Mouse (Mus musculus): ENCODE measurements around the gene Ggt5. TPM values are rescaled to one million over a fixed set of nuclear protein-coding genes. Genes with fewer than 3 reads are reported as not detected.
A peak's percentile ranks its signal among the peaks of the same experiment; 100 is the strongest.

Gene Ggt5
- polyA plus RNA-seq, 1 experiment from 2014 or later: 0.91 TPM

DNA sequence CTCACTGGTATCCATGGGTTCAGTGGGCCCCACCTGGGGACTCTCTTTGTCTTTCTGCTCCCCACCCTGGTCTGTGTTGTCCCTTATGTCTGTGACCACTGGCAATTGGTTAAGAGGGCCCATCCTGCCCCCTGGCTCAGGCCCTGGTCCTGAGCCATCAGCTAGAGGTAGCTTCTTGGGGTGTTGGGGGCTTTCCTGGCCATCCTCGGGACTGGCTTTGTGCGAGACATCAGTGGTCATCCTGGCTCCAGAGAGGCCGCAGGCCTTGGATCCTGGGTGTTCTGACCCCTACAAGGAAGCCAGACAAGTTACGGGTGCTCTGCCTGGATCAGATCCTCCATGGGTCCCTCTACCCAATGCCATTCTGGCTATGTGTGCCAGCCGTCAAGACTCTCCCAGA is 68.0 kb downstream of the Ggt5 start:
- Histone ChIP-seq H3K27me3 (no peaks in the 10 kb centered on the region), H3K27ac (no peak overlapping the region), H3K4me3 (no peak overlapping the region), H3K9ac (no peak overlapping the region), H3K4me1 (no peaks in the 10 kb centered on the region), H3K36me3 (peaks cover 75% of the 10 kb centered on the region), H3K4me2 (replicated peaks) (no peak overlapping the region), H3K9me3 (no peaks in the 10 kb centered on the region)
- WGBS: 89% methylated on average over 5 of the region's 5 CpGs
- no peak; the same call in 1 of the 2 replicates for ATAC-seq (ENCODE audit: insufficient number of reproducible peaks, insufficient read depth, low FRiP score, low TSS enrichment)

DNA sequence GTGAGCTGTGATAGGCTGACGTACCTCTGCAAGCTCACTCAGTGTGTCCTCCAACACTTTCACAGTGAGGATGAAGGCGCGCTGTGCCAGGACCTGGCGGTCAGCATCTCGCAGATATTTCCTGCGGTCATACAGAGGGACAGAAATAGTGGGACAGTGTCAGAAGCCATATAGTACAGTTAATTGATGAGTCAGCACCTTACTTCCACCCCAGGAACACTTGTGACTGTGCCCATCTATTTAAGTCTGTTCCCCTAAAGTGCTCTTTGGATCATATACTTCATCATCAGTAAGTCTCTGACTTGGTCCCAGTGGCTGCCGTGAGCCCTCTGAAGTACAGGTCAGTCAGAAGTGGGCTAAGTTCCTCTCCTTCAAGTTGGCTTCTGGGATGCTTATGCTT is 68.6 kb downstream of the Ggt5 start:
- H3K4me2 ChIP-seq (replicated peaks): no peak overlapping the region
- H3K27me3 ChIP-seq: no peaks in the 10 kb centered on the region
- H3K4me1 ChIP-seq: no peaks in the 10 kb centered on the region
- no peak for ATAC-seq (ENCODE audit: insufficient number of reproducible peaks, insufficient read depth, low FRiP score, low TSS enrichment)
- WGBS: 95% methylated on average over 7 of the region's 7 CpGs
- H3K27ac ChIP-seq: no peak overlapping the region
- no peak overlapping the region for H3K4me3 ChIP-seq
- H3K36me3 ChIP-seq: peaks cover 73% of the 10 kb centered on the region
- no peak overlapping the region for H3K9ac ChIP-seq
- H3K9me3 ChIP-seq: no peaks in the 10 kb centered on the region

DNA sequence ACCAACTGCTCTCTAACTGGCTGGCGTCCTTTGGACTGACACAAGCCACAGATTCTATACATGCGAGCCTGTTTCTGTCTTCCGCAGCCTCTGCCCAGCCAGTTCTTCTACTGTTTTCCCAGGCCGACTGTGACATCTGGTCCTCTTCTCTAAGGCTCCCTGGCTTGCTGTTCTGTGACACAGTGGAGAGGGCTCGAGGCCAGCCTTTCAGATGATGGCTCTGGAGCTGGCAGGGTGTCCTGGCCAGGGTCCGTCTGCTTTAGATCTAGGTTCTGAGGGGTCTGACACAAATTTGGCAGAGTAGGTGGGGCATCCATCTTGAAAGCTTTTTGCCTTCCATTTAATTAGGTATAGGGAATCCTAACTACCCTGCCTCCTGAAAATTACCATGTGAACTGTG is 72.2 kb downstream of the Ggt5 start:
- peaks cover 3% of the 10 kb centered on the region; the same call in 1 of the 2 replicates for H3K27me3 ChIP-seq
- 0 out of 2 replicates have a peak, but pooled peaks cover 2% of the 10 kb centered on the region for H3K4me1 ChIP-seq
- H3K36me3 ChIP-seq: peaks cover 57% of the 10 kb centered on the region
- H3K9me3 ChIP-seq: no peaks in the 10 kb centered on the region
- ATAC-seq (ENCODE audit: insufficient number of reproducible peaks, insufficient read depth, low FRiP score, low TSS enrichment): no peak
- no peak overlapping the region for H3K27ac ChIP-seq
- H3K4me2 ChIP-seq (replicated peaks): no peak overlapping the region
- WGBS: 83% methylated on average over 6 of the region's 6 CpGs
- H3K4me3 ChIP-seq: no peak overlapping the region
- no peak overlapping the region for H3K9ac ChIP-seq

DNA sequence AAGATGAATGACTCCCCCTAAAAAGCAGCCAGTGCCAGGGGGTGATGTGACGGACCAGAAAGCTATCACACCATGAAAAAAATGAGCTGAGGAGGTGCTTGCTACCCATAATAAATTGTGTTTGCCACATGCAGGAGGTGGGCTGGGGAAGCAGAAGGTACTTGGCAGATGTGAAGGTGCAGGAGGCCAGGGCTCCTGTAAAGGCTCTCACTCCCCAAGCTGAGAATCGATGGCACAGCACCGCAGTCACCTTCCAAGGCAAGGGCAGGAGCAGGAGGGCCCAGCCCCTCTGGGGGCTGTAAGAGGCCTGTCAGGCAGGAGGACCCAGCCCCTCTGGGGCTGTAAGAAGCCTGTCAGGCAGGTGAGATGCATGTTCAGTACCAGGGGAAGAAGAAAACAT is 72.7 kb downstream of the Ggt5 start:
- WGBS: 93% methylated on average over 3 of the region's 3 CpGs
- Histone ChIP-seq H3K9me3 (no peaks in the 10 kb centered on the region), H3K36me3 (peaks cover 52% of the 10 kb centered on the region), H3K9ac (no peak overlapping the region), H3K27ac (no peak overlapping the region), H3K4me3 (no peak overlapping the region), H3K4me1 (peaks cover 7% of the 10 kb centered on the region; the same call in 1 of the 2 replicates), H3K27me3 (peaks cover 5% of the 10 kb centered on the region; the same call in 1 of the 2 replicates), H3K4me2 (replicated peaks) (no peak overlapping the region)
- ATAC-seq (ENCODE audit: insufficient number of reproducible peaks, insufficient read depth, low FRiP score, low TSS enrichment): no peak

- Histone ChIP-seq H3K4me3 (no peak overlapping the region), H3K9ac (no peak overlapping the region), H3K9me3 (no peaks in the 10 kb centered on the region), H3K27me3 (peaks cover 5% of the 10 kb centered on the region; the same call in 1 of the 2 replicates), H3K27ac (no peak overlapping the region), H3K36me3 (peaks cover 46% of the 10 kb centered on the region), H3K4me2 (replicated peaks) (no peak overlapping the region), H3K4me1 (peaks cover 9% of the 10 kb centered on the region; the same call in 1 of the 2 replicates)
- no peak for ATAC-seq (ENCODE audit: insufficient number of reproducible peaks, insufficient read depth, low FRiP score, low TSS enrichment)
- 84% methylated on average over 4 of the region's 4 CpGs for WGBS
Observed at GRCm38 (mm10) chr10:75662575-75662974, 73.4 kb downstream of the Ggt5 start.

DNA sequence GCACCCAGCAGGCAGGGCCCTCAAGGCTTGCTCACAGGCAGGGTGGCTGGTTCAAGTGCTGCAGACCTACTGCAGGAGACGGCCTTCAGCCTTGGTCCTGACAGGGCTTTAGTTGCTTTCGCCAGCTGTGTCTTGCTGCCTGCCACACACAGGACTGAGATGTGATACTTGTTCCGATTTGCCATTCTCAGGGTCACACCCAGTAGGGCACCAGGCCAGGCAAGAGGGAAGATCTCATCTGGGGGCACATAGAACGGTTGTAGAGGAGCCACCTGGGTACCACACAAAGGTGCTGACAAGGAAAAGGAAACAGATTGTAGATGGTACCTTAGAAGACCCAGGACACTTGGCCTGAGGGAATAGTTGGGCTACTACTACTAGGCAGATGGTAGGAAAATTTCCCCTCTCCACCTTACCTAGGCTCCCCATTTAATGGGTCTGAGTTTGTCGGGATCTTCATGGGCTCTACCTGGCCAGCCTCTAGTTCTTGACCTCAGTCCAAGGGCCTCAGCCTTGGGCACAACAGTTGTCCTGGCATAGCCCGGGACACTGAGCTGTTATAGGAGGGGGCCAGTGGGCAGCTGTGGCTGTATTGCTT is 75.6 kb downstream of the Ggt5 start:
- peaks cover 22% of the 10 kb centered on the region for H3K27me3 ChIP-seq
- H3K4me3 ChIP-seq: no peak overlapping the region
- H3K9me3 ChIP-seq: no peaks in the 10 kb centered on the region
- H3K27ac ChIP-seq: no peak overlapping the region
- no peak overlapping the region for H3K4me2 ChIP-seq (replicated peaks)
- H3K9ac ChIP-seq: no peak overlapping the region
- 91% methylated on average over 6 of the region's 6 CpGs for WGBS
- peaks cover 15% of the 10 kb centered on the region; the same call in 1 of the 2 replicates for H3K4me1 ChIP-seq
- H3K36me3 ChIP-seq: peaks cover 41% of the 10 kb centered on the region
- ATAC-seq (ENCODE audit: insufficient number of reproducible peaks, insufficient read depth, low FRiP score, low TSS enrichment): no peak

GRCm38 (mm10) chr10:75666451-75667030 is 77.4 kb downstream of the Ggt5 start:
- peak overlapping the region; percentile 99 for H3K4me2 ChIP-seq (replicated peaks)
- peaks cover 15% of the 10 kb centered on the region; the same call in 1 of the 2 replicates for H3K4me1 ChIP-seq
- WGBS: 37% methylated on average over 4 of the region's 4 CpGs
- H3K27ac ChIP-seq: no peak overlapping the region
- peaks cover 41% of the 10 kb centered on the region for H3K36me3 ChIP-seq
- peak overlapping the region; percentile 72; the same call in 1 of the 2 replicates for H3K9ac ChIP-seq
- ATAC-seq (ENCODE audit: insufficient number of reproducible peaks, insufficient read depth, low FRiP score, low TSS enrichment): no peak
- no peaks in the 10 kb centered on the region for H3K9me3 ChIP-seq
- H3K4me3 ChIP-seq: peak overlapping the region; percentile 68
- peaks cover 22% of the 10 kb centered on the region for H3K27me3 ChIP-seq

Other genes starting within 250 kb of the Ggt5 start
- 0.18 and 0.49 TPM in 2 replicates for gene Upb1, start 188.2 kb upstream of the Ggt5 start, polyA plus RNA-seq (2016; fragmentation: Nextera tagmentation; extraction: Ambion mirVana)
- gene Snrpd3, start 71.8 kb upstream of the Ggt5 start, polyA plus RNA-seq (2016; fragmentation: Nextera tagmentation; extraction: Ambion mirVana): 167 and 186 TPM in 2 replicates
- 31.1 and 31.7 TPM in 2 replicates for gene Gucd1, start 71.4 kb upstream of the Ggt5 start, polyA plus RNA-seq (2016; fragmentation: Nextera tagmentation; extraction: Ambion mirVana)
- gene Lrrc75b, start 29.0 kb upstream of the Ggt5 start, polyA plus RNA-seq (2016; fragmentation: Nextera tagmentation; extraction: Ambion mirVana): 2.6 and 2.7 TPM in 2 replicates
- gene Ggt1, start 27.7 kb upstream of the Ggt5 start, polyA plus RNA-seq (2016; fragmentation: Nextera tagmentation; extraction: Ambion mirVana): 0.85 and 1.8 TPM in 2 replicates
- gene Susd2, start 54.7 kb downstream of the Ggt5 start, polyA plus RNA-seq (2016; fragmentation: Nextera tagmentation; extraction: Ambion mirVana): 1.9 and 2.7 TPM in 2 replicates
- gene Cabin1, start 175.0 kb downstream of the Ggt5 start, polyA plus RNA-seq (2016; fragmentation: Nextera tagmentation; extraction: Ambion mirVana): 34.7 and 36.0 TPM in 2 replicates
- 92.2 and 95.4 TPM in 2 replicates for gene Ddt, start 184.1 kb downstream of the Ggt5 start, polyA plus RNA-seq (2016; fragmentation: Nextera tagmentation; extraction: Ambion mirVana)
- not detected in 2 replicates for gene Gm20441, start 191.6 kb downstream of the Ggt5 start, polyA plus RNA-seq (2016; fragmentation: Nextera tagmentation; extraction: Ambion mirVana)
- gene Gstt3, start 192.1 kb downstream of the Ggt5 start, polyA plus RNA-seq (2016; fragmentation: Nextera tagmentation; extraction: Ambion mirVana): 9.7 and 10.4 TPM in 2 replicates
- 11.0 TPM in 2 replicates for gene Gstt1, start 209.2 kb downstream of the Ggt5 start, polyA plus RNA-seq (2016; fragmentation: Nextera tagmentation; extraction: Ambion mirVana)
- gene Gstt4, start 233.2 kb downstream of the Ggt5 start, polyA plus RNA-seq (2016; fragmentation: Nextera tagmentation; extraction: Ambion mirVana): not detected in 2 replicates
- 9.6 and 12.0 TPM in 2 replicates for gene Gstt2, start 248.1 kb downstream of the Ggt5 start, polyA plus RNA-seq (2016; fragmentation: Nextera tagmentation; extraction: Ambion mirVana)

Data from embryonic facial prominence, embryonic 12.5 days (tissue).